15 mouse cellular contexts compared by ENCODE assay signal in the genomic region with DNA sequence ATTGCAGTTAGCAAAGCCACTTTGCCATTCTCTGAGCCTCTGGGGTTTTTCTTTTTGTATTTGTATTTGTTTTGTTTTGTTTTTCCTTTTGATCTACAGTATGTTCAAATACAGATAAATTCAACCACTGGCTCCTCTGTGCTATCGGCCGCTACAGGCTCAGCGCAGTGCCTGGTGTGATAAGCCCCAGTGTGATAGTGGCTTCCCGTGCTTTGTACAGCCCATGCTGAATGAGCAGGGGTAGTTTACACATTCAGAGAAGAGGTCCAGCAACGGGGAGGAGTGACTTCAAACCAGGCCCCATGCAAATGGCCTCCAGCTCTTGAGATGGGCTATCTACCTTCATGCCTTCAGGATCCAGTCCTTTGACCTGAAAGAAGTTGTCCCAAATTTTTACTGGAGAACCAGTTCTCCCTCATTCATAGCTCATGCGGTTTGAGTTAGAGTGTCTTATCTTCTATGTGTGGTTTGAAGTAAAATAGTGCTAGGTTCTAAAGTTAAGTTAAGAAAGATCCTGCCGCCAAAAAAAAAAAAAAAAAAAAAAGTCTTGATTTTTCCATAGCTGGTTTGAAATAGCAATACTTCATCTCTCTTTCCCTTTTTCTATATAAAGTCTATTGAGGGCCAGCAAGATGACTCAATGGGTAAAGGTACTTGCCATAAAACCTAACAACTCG. TPM values are rescaled to one million over a fixed set of nuclear protein-coding genes. Genes with fewer than 3 reads are reported as not detected.
DNase-seq lines count a peak whose midpoint lies in the region; ATAC-seq lines count a peak whose summit lies in the region.
"Had no signal": no experiment of that assay in that cellular context is flagged by ENCODE, and none has a peak within 500 bp of the region (broad histone marks: within the 10 kb centered on the region; RNA-seq: fewer than 3 reads in every experiment).

No protein-coding gene starts in this region.

- intact Hi-C loops in left cerebral cortex, postnatal 36 days (cut with DNase I) = no loop called here

- ATAC-seq in megakaryocyte, adult 5-6 weeks (ENCODE audit: poor library complexity, severe bottlenecking) = peak; percentile 56; the same call in 1 of the 2 replicates
- ATAC-seq: forebrain, embryonic 14.5 days; midbrain, embryonic 13.5 days had no signal

- peak; percentile 28 for DNase-seq in embryo, embryonic 10 days (ENCODE audit: low spot score)
- no peak for DNase-seq in embryo, embryonic 9.5 days (ENCODE audit: extremely low spot score)
- DNase-seq in spleen, adult 12 weeks (ENCODE audit: low spot score) = peak; percentile 37
- DNase-seq in spleen, adult 18-20 months = no peak
- DNase-seq in yolk sac, embryonic 10.5 days (ENCODE audit: low spot score) = peak; percentile 63
- DNase-seq in cerebellum, adult 11 months = no peak
- no peak for DNase-seq in left cerebral cortex, postnatal 36 days (ENCODE audit: low spot score in 2 of 2)
- DNase-seq: adrenal gland, postnatal 14 days; cerebellum, adult 2 months; gastrocnemius, postnatal 10 days; right cerebral cortex, postnatal 4 days; thymus, adult 18-20 months had no signal

RNA-seq across cellular contexts. Expression of gene Cited4, which starts 8.5 kb away (rescaled TPM):
- total RNA-seq in megakaryocyte, adult 5-6 weeks (2015) = 0.65 and 1.1 TPM in 2 replicates
- 0.33 and 1.6 TPM in 2 replicates for total RNA-seq in megakaryocyte, adult 5-6 weeks (2017)
- 10 to 100 TPM; 19.3 to 25.5 TPM for total RNA-seq in left cerebral cortex, postnatal 36 days (2021)

Comparison
In these comparisons a context has a peak if more than half of its experiments do, and no peak if none do; other contexts are left out.
1. DNase-seq: peak in embryo, embryonic 10 days (single experiment), spleen, adult 12 weeks (single experiment) and yolk sac, embryonic 10.5 days (single experiment); none in embryo, embryonic 9.5 days (single experiment), spleen, adult 18-20 months (0 of 2), cerebellum, adult 11 months (single experiment) and left cerebral cortex, postnatal 36 days (0 of 2).
2. RNA of gene Cited4, which starts 8.5 kb away (total RNA-seq): 19.3 to 25.5 TPM in left cerebral cortex, postnatal 36 days; 0.33 to 1.6 TPM in megakaryocyte, adult 5-6 weeks; every median in the first group is over 4 times any median in the second.